Comparison of ENCODE assay signal across 8 mouse cellular contexts in genomic region chr2:159069180-159069579, GRCm38 (mm10).
DNase-seq lines count a peak whose midpoint lies in the region; ATAC-seq and TF ChIP-seq lines count a peak whose summit lies in the region.

No protein-coding gene starts in this region.

- H3K36me3 ChIP-seq in forebrain, postnatal 0 days (ENCODE audit: insufficient read depth): no peaks in the 10 kb centered on the region

- no peaks in the 10 kb centered on the region for H3K27me3 ChIP-seq in forebrain, postnatal 0 days (ENCODE audit: insufficient read depth, low read length)

- H3K9ac ChIP-seq in forebrain, postnatal 0 days: no peak overlapping the region

- WGBS in forebrain, postnatal 0 days: 10% methylated on average over 6 of the region's 6 CpGs

- H3K9me3 ChIP-seq in forebrain, postnatal 0 days (ENCODE audit: low read length): no peaks in the 10 kb centered on the region

- no peaks in the 10 kb centered on the region for H3K4me1 ChIP-seq in forebrain, postnatal 0 days (ENCODE audit: insufficient read depth)

- TF ChIP-seq CTCF in forebrain, postnatal 0 days (IDR thresholded peaks at IDR 0.05; ENCODE audit: low read depth): no peak
- TF ChIP-seq CTCF in layer of hippocampus, adult 2 months (conservative IDR thresholded peaks at IDR 0.05): no peak

- no peak overlapping the region for H3K27ac ChIP-seq in forebrain, postnatal 0 days (ENCODE audit: low read depth, low read length)
- H3K27ac ChIP-seq in layer of hippocampus, adult 2 months: peak overlapping the region; percentile 1; the same call in 1 of the 2 replicates

- DNase-seq in embryo, embryonic 11.5 days (ENCODE audit: low read depth, low spot score): peak; percentile 14
- no peak for DNase-seq in embryo, embryonic 9.5 days (ENCODE audit: extremely low spot score)
- peak; percentile 87 for DNase-seq in ES-CJ7 (ENCODE audit: low read depth, low spot score)
- DNase-seq in forebrain, postnatal 0 days: no peak
- DNase-seq in layer of hippocampus, adult 2 months (ENCODE audit: low spot score in 2 of 2): peak; percentile 40 to 58
- DNase-seq in MN1 (ENCODE audit: low spot score): no peak
- DNase-seq in heart, adult 18-20 months: no peak
- no peak for DNase-seq in adrenal gland, adult 8-10 months

- no peak overlapping the region for H3K4me2 ChIP-seq in forebrain, postnatal 0 days (ENCODE audit: low read depth)

- peak; percentile 61; the same call in 1 of the 2 replicates for ATAC-seq in forebrain, postnatal 0 days

- no peak overlapping the region for H3K4me3 ChIP-seq in forebrain, postnatal 0 days (ENCODE audit: low read depth, low read length)
- no peak overlapping the region for H3K4me3 ChIP-seq in layer of hippocampus, adult 2 months

Comparison
In these comparisons a context has a peak if more than half of its experiments do, and no peak if none do; other contexts are left out.
1. DNase-seq: peak in embryo, embryonic 11.5 days (single experiment), ES-CJ7 (single experiment) and layer of hippocampus, adult 2 months (2 of 2); none in embryo, embryonic 9.5 days (single experiment), forebrain, postnatal 0 days (single experiment), MN1 (single experiment), heart, adult 18-20 months (0 of 2) and adrenal gland, adult 8-10 months (single experiment).